Mouse (Mus musculus) adrenal gland (tissue): ENCODE data around the gene Grik3.

Source experiments
- intact Hi-C: fragments of 180-260 bp; cut with DNase I; formaldehyde crosslinking; loops from one replicate; pipeline ENCODE4 v1.15.1; 2025

The Grik3 gene

GRCm38 (mm10) chr4:125539617-125540016, 49.1 kb downstream of the Grik3 start:
- intact Hi-C loops = no loop called here

DNA sequence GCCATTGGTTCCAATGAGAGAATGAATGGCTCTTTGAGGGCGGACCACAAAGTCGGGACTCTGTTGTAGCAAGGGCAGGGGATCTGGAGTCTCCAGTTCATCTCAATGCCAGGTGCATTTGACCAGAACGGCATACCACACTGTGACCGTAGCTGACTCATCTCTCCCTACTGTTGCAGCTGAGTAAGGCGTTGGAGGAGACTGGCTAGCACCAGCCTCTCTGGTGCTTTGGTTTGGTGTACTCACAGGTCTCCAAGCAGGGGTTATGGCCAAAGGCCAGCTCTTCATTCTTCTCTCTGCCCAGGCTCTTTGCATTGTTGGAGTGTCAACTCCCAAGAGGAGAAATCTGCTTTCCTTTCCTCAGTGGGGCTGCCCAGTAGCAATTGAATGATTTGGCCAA, 52.7 kb downstream of the Grik3 start:
- intact Hi-C loops = no loop called here

DNA sequence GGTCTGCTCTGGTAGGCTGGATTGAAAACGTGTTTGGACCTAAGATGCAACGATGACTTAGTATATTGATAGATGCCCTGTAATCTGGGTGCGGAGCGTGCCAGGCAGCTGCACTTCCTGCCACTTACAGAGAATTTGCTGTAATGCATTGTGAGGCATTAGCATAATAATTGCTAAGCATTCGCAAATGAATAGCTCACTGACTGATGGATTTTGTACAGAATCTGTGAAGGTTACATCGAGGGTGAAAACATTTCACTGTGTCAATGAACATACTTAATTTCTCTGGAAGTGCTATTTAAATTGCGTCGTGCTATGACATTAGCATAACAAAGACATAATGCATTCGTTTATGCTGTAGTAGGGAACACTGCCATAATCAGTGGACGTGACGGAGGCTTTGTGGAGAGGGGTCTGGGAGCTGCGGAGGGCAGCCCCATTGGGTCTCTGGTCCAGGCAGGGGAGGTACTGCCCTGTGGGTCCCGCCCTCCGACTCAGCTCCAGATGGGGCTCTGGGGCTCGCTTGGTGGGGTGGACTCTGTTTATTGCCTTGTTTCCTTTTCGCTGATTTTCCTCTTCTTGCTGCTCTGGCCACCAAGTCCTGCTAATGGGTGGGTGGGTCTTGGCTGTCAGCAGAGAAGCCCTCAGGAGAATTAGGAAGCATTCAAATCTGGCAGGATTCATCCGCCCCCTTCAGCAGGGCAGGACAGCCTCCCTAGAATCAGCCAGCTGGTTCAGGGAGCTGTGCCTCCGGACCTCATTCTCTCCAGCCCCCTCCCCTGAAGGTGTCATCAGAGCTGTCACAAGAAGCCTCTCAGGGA, 54.7 kb downstream of the Grik3 start:
- intact Hi-C loops = no loop called here

DNA sequence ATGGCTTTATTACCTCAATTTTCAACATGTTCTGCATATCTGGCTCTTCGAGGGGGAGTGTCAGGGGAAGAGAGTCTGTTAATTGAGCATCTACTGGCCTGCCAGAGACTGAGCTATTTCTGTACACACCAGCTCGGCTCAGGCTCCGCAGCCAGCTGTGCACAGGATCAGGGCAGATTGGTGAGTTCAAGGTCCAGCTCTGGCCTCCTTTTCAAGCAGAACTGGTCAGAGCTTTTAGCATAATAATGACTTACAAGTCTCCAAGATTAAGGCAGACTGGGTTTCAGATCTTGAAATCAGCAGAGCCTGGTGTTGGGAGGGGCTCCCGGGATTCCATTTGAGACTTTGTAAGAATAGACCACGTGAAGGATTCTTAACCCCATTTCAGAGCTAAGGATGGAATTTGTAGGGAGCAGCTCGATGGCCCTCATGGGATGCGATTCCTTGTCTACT, 55.3 kb downstream of the Grik3 start:
- intact Hi-C loops = no loop called here

GRCm38 (mm10) chr4:125548190-125548589, 57.7 kb downstream of the Grik3 start:
- intact Hi-C loops = no loop called here

- intact Hi-C loops = no loop called here
Measured at GRCm38 (mm10) chr4:125553754-125554153, 63.3 kb downstream of the Grik3 start.

- intact Hi-C loops = no loop called here
Measured at GRCm38 (mm10) chr4:125556405-125557308, 66.2 kb downstream of the Grik3 start.

- intact Hi-C loops = no loop called here
Measured at GRCm38 (mm10) chr4:125559564-125559963, 69.1 kb downstream of the Grik3 start.

GRCm38 (mm10) chr4:125560806-125561205, 70.3 kb downstream of the Grik3 start:
- intact Hi-C loops = no loop called here

GRCm38 (mm10) chr4:125563579-125563978, 73.1 kb downstream of the Grik3 start:
- intact Hi-C loops = no loop called here

DNA sequence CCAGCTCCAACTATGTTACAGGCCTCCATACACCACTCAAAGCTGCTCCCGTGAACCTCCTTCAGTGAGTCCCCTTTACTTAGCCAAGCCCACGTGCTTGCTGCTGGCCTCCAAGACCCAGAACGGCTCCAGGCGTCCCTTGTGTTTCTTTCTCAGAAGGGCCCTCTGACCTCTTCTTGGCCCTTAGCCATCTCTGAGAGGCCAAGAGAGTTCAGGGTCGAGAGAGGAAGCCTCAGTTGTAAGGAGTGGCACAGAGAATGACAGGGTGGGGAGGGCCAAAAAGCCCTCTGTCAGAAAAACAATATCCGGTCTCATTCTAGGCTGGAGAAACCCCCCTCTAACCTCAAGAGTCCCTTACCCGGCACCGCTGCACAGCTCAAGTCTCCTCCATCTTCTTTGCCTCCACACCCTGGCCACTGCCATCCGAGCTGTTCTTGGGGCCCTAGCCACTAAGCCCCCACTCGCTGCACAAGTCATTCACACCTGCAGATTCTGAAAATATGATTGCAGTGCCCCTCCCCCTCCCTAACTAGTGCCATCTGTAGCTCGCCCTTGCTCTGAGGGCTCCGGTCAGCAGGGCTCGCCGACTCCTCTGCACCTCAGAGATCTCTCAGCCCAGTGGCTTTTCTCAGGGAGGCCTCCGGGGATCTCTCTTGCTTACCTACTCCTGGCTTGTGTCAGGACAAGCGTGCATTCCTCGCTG, 73.7 kb downstream of the Grik3 start:
- intact Hi-C loops = no loop called here

- intact Hi-C loops = no loop called here
Measured at GRCm38 (mm10) chr4:125565711-125566439, 75.4 kb downstream of the Grik3 start.

DNA sequence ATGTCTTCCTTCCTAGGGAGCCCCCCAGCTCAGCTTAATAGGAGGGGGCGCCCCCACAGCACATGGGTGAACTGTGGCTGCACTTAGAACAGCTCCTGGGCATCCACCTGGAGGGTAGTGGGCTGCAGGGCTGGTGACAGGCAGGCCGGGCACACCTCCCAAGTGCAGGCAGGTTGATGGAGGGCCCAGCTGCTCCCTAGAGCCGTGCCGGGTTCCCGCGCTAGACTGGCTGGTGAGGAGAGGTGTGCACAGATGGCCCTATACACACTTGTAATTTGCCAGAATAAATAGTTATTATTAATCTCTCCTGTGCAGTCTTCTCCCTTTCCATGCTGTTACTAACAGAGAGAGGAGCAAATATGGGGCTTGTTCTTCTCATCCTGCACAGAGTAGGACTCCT, 77.7 kb downstream of the Grik3 start:
- intact Hi-C loops = no loop called here

- intact Hi-C loops = no loop called here
Measured at GRCm38 (mm10) chr4:125571651-125572311, 81.3 kb downstream of the Grik3 start.

DNA sequence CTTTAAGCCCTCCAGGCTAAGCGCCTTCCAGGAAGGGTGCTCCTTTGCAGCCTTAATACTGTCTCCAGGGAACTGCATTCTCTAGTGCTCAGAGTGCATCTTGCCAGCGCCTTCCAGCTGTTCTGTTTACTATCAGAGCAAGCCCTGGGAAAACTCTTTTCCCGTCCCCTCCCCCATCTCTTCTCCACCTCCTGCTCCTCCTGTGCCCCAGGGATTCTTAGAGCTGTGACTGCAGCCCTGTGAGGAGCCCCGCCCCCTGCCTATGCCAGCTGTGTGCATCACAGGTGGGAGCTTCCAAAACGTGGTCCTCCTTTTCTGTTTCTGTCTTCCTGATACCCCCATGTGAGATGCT, 81.8 kb downstream of the Grik3 start:
- intact Hi-C loops = no loop called here

DNA sequence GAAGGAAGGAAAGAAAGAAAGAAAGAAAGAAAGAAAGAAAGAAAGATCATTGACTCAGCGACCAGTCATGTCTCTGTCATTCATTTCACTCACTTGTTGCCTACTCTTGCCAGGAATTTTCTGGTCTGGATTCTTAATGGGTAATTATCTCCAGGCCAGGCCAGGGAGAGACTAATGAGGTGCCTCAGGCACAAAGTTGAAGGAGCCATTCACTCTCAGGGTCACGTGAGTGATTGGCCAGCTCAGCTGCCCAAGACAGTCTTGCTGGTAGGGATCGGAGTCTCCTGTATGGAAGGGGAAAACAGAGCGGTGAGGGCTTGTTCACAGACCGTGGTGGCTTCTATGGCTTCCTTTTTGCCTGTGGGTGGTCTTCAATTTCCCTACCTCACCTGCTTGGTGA, 82.5 kb downstream of the Grik3 start:
- intact Hi-C loops = no loop called here

GRCm38 (mm10) chr4:125573951-125574675, 83.6 kb downstream of the Grik3 start:
- intact Hi-C loops = no loop called here

- intact Hi-C loops = no loop called here
Measured at GRCm38 (mm10) chr4:125580336-125580735, 89.8 kb downstream of the Grik3 start.

DNA sequence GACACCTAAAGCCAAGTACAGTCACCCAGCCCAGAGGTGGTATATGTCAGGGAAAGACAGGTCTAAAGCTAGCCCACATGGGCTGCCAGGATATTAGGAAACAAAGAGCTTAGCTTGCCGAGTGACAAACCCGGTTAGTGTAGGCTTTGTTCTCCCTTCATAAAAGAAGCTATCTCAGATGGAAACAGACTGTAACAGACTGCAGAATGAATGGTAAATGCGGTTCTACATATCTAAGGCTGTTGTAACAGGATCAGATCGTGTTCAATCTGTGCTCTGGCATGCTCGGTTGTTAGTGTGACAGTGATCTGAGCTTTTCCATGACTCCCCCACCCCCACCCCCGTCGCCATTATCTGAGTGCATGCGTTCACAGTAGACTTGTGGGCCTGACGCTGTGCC, 92.8 kb downstream of the Grik3 start:
- intact Hi-C loops = no loop called here

- intact Hi-C loops = no loop called here
Measured at GRCm38 (mm10) chr4:125583935-125584334, 93.4 kb downstream of the Grik3 start.
